Mouse (Mus musculus): ENCODE measurements around the gene Iqcn.

Gene Iqcn

DNA sequence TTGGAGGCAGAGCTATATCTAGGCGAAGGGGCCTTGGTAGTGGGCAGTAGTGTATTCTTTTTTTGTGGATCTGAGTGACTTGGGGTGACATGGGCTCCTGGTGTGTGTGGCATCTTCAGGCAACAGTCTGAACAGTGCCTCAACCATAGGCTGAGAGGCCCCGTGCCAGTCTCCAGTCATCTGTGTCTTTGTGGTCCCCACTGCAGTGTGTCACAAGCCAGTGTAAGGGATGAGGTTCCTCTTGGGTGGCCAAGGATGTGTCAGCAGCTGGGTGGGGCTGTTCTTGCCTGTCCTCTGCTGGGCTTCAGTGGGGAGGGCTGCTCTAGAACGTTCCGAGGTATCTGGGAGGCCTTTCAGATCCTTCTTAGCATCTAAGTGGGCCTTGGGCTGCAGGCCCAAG lies 27.7 kb downstream of the Iqcn start:
- DNase-seq (ENCODE audit: low read depth, low spot score), result peak; percentile 86

DNA sequence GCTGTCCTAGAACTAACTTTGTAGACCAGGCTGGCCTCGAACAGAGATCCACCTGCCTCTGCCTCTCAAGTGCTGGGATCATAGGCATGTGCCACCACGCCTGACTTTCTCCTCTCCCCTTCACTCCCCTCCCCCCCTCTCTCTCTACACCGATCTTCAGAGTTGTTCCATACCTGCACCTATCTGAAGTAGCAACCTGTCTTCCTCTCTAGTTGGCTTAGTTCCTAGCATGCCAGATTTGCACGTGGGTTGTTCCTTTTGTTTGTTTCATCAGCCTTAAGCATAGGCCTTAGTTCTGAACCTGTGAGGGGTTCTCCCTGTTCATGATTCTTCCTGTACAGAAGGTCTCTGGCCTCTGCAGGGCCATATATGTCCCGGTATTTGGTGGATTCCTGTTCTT lies 34.4 kb downstream of the Iqcn start:
- DNase-seq (ENCODE audit: low read depth, low spot score), result no peak

DNA sequence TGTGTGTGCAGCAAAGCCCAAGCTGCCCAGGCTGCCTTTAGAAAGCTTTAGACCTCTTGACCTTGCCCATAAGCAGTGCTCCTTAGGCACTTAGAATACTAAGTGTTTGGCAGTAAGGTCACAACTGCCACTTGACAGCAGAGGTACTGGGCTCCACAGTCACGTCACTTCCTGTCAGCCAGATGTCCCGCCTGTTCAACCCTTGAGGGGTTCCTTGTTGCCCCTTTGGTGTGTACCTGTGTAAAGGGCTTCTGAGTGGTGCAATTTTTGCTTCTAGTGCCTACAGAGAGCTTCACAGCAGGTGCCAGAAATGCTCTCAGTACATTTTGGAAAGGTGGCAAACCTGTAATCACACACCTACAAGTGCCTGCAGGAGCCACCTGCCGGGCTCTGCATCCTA lies 35.0 kb downstream of the Iqcn start:
- no peak for DNase-seq (ENCODE audit: low read depth, low spot score)

DNA sequence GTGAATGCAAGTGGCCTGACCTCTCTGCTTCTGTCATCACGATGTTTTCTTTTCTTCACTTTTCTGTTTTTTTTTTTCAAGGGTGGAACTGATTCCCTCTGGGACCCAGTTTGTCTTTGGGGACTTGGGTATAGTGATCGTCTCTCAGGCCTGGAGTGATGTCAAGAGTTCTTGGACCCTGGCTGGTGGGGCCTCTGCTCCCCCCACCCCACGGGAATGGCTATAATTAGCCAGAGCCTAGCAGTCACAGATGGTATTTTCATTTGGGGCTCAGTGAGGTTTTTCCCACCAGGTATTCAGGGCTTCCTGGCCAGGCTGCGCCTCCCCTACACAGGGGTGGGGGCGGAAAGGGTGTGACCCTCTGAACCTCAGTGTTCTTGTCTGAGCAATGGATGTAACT lies 38.4 kb downstream of the Iqcn start:
- DNase-seq (ENCODE audit: low read depth, low spot score), result no peak

DNA sequence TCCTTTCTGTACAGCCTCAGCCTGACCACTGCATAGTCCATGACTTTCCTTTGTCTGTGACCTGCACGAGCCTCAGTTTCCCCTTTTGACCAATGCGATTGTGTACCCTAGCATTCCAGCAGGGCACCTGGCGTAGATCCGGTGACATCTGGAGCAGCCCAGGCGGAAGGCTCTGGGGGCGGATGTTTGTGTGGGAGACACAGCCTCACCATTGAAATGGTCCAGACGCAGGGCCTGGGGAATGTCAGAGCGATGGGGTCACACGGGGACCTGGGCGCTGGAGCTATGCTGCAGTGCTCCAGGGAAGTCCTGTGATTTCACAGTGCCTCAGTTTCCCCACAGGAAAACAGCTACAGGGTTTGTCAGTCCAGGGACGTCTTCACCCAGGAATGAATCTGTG lies 38.9 kb downstream of the Iqcn start:
- no peak for DNase-seq (ENCODE audit: low read depth, low spot score)

DNA sequence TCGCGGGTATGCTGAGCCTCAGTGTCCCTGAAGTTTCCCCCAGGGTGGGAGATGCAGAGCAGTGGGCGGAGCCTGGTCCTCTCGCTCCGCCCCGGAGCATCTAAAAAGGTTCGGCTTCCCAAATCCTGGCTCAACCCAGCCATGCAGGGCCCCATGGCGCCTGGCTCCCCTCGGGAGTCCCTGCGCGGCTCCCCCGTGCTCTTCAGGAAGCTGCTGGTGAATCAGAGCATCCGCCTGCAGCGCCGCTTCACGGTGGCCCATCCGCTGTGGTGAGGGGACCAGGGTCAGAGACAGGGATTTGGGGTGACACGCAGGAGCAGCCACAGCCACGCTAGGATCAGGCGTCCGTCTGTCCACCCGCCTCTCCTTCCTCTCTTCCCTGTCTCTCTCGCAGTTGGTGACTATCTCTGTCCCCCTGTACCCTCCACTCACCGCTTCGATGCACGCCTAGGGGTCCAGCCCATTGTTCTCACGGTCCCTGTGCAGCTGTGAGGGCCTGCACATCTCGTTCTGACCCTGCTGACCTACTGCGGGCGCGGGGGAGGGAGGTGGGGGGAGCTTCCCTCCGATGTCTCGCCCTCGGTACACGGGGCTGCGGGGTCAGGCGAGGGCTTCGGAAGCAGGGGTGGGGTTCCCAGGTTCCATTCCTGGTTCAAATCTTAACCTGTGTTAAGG lies 39.9 kb downstream of the Iqcn start:
- DNase-seq (ENCODE audit: low read depth, low spot score), result no peak

DNA sequence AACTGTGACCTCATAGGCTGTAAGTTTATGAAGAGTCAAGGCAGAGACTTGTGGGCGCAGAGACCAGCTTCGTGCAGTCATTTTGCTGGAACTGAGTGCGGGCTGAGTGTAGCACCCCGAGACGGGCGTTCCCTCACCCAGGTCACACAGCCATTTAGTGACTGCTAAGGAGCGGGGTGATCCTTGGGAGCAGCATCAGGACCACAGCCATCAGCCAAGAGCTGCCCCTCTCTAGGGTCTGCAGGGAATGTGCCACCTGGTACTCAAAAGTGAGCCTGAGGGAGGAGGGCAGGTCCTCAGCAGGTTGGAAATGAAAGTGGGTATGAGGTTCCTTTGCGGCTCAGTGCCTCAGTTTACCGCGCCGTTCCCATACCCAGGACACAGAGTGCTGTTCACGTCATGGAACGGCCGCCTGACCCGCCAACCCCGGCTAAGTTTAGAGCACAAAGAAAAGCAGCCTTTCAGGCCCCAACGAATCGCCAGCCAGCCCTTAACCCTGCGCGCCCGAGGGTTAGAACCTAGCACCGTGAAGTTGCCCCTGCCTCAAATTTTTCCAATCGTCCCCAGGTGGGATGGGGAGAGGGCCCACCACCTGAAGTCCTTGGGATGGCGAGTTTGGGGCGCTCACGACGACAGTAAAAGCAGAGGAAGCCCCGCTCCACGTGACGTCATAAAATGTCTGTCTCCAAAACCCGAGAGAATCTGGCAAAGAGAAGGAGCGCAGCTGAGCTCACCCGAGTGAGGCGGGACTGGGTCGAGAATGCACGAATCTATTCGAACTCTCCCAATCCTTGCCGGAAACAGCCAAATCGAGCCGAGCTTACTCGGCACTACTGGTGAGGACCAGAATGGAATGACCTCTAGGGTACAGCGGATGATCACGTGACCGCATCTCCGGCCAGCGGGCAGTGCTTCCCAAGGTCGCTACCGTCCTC lies 40.7 kb downstream of the Iqcn start:
- DNase-seq (ENCODE audit: low read depth, low spot score), result peak; percentile 56

DNA sequence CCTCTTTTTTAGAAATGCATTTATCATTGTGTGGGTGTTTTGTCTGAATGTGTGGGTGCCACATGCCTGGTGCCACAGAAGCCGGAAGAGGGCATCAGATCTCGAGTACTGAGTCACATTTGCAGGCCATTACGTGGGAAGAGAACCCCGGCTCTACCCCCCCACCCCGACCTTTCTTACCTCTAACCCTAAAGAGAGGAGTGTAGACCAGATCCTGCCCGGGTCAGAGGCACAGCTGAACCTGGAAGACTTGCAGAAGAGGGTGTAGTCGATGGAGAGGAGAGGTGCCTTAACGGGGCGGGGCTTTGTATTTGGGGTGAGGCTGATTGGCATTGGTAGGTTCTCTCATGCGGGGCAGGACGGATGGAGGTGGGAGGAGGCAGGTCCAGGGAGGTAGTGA lies 41.5 kb downstream of the Iqcn start:
- DNase-seq (ENCODE audit: low read depth, low spot score), result peak; percentile 86

DNA sequence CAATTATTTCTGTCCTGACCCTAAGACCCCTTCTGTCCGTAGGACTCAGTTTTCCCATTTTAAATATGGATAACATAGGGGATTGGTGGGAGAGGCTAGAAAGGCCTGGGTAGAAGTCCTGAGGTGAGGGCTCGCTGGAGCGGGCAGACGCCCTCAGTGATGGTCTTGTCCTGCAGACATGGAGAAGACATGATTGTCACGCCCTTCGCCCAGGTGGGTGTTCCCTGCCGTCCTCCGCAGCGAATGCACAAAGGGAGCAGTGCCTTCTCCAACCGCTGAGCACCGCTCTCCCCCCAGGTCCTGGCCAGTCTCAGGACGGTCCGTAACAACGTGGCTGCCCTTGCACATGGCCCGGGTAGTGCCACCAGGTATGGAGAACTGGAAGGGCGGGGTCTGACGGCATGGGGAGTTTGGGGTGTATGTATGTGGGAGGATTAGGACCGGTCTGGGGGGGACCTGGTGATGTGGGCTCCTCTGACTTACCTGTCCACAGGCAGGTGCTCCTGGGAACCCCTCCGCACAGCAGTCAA lies 42.5 kb downstream of the Iqcn start:
- no peak for DNase-seq (ENCODE audit: low read depth, low spot score)

DNA sequence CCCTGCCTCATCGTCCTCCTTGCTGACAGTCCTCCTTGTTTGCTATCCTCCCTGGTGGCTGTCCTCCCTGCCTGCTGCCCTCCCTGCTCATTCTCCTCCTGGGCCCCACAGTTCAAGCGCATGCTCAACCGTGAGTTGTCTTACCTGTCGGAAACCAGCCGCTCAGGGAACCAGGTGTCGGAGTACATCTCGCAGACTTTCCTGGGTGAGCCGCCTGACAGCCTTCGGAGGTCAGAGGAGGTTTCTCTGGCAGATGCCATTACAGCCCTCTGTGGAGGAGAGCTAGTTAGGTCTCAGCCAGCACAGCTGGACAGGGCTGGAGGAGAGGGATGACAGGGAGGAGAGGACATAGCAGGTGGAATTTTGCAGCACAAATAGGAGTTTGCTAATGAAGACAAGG lies 43.4 kb downstream of the Iqcn start:
- no peak for DNase-seq (ENCODE audit: low read depth, low spot score)

DNA sequence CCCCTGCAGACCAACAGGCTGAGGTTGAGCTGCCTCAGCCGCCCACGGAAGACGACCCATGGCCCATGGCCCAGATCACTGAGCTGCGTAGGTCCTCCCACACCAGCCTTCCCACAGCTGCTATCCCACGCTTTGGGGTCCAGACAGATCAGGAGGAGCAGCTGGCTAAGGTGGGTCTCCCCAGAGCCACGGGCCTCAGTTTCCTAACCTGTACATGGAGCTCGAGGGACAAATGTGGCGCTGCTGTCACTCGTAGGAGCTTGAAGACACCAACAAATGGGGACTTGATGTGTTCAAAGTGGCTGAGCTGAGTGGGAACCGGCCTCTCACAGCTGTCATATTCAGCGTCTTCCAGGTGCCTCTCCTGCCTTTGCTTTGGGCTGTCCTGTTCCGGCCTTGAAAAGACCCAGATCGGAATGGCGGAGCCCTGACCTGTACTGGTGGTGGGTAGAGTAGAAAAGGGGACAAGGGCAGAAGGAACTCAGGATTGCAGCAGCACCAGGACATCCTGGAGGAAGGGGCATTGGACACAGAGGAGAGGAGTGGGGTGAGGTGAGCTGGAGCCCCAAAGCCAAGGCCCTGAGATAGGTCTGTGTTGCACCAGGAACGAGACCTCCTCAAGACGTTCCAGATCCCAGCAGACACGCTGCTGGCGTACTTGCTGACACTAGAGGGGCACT lies 44.1 kb downstream of the Iqcn start:
- no peak for DNase-seq (ENCODE audit: low read depth, low spot score)

DNA sequence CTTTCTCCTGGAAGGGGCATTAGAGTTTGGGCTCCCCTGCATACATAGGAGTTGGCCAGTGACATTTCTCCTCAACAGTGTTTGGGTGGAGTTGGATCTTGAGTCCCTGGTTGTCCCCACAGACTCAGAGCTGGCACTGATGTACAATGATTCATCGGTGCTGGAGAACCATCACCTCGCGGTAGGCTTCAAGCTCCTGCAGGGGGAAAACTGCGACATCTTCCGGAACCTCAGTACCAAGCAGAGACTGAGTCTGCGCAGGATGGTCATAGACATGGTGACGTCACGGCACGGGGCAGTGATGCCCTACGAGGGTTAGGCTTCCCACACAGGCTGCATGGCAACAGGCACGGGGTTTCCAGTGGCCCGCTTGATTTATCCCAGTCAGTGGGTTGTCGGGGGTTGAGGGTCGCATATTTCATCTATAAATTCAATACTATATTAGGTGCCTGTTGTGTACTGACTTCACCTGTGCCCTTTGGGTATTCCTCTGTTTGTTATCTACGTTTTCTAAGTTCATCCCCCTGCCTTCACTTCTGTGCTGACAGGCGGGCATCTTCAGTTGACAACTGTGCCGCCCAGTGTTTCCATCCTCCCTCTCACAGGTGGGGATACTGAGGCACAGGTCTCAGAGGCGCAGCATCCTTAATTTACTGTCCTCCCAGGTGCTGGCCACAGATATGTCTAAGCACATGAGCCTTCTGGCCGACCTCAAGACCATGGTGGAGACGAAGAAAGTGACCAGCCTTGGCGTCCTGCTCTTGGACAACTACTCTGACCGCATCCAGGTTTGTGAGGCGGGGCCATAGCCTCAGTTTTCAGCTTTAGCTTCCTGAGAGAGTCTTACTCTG lies 45.2 kb downstream of the Iqcn start:
- no peak for DNase-seq (ENCODE audit: low read depth, low spot score)

DNA sequence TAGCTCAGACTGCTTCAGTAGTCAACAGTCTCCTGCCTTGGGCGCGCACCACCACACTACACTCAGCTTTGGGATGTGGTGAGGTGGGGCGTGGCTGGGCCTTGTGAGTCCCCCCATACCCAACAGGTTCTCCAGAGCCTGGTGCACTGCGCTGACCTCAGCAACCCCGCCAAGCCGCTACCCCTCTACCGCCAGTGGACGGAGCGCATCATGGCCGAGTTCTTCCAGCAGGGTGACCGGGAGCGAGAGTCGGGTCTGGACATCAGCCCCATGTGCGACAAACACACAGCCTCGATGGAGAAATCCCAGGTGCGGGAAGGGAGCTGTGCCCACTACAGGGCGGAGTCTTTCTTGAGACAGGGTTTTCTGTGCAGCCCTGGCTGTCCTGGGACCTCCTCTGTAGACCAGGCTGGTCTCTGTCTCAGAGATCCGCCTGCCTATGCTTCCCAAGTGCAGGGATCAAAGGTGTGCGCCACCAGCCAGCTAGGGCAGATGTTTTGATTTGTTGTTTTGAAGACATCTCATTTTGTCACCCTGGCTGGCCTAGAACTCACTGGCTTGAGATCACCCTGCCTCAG lies 45.9 kb downstream of the Iqcn start:
- DNase-seq (ENCODE audit: low read depth, low spot score), result no peak

DNA sequence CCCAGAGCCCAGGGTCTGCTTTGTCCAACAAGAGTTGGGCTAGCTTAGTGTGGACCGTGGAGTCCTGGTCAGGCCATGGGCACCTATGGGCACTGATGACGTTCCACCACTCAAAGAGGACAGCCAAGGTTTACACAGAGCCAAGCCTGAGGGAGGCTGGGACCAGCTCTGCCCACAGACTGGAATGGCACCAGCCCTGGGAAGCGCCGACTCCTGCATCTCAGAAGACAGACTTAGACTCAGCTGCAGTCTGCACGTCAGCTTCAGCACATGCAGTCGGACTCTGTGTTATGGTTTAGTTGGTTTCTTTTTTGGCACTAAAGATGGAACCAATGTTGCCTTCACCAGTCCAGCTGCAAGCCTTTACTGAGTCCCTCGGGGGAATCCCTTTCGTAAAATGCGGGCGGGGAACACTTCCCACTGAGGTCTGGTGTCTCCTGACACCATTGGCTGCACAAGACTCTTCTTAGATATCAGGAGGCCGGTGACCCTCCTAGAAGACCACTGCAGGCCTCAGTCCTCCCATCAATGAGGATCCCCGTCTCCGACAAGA lies 46.9 kb downstream of the Iqcn start:
- no peak for DNase-seq (ENCODE audit: low read depth, low spot score)

DNA sequence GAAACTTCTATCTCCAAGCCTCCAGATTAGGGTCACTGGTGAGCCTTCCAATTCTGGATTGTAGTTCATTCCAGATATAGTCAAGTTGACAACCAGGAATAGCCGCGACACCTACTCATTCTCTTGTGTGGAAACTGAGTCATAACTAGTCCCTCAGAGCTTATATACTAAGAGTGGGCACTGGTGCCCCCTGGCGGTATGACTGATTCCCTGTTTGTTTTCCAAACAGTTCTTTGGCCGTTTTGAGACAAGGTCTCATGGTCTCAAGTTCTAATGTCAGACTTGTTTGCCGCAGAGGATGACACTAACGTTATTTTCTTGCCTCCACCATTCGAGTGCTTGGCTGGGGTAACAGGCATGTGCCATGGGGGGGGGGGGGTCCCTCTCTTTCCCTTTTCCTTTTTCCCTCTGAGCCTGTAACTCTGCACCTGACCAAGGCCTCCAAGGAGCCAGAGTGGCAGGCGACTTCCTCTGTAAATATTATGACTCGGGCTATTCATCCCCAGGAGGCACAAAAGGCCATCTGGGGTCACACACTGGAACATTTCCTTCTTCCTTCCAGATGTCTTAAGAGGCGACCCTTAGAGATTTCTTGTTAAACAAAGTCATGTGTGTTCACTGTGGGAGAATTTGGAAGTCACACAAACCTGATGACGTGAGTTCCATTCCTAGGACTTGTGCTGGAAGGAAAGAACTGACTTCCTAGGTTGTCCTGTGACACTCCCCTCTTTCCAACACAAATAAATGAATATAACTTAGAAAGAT lies 48.9 kb downstream of the Iqcn start:
- peak; percentile 84 for DNase-seq (ENCODE audit: low read depth, low spot score)

DNA sequence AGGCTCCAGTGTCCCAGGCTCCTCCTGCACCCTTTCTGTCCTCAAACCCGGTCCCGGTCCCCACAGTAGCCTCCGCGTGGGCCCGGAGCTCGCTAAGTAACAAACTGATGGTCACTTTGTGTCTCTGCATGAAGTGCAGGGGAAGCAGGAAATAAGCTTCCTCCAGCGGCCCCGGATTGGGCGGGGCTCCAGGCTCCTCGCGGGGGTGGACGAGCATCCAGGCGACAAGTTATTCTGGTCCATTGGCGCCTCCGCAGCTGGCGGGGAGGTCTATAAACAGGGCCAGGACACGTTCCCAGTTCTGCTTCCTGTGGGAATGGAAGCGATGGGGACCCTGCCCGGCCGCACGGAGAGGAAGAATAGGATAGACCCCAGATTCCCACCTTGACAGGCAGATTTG lies 49.9 kb downstream of the Iqcn start:
- DNase-seq (ENCODE audit: low read depth, low spot score), result peak; percentile 82

DNA sequence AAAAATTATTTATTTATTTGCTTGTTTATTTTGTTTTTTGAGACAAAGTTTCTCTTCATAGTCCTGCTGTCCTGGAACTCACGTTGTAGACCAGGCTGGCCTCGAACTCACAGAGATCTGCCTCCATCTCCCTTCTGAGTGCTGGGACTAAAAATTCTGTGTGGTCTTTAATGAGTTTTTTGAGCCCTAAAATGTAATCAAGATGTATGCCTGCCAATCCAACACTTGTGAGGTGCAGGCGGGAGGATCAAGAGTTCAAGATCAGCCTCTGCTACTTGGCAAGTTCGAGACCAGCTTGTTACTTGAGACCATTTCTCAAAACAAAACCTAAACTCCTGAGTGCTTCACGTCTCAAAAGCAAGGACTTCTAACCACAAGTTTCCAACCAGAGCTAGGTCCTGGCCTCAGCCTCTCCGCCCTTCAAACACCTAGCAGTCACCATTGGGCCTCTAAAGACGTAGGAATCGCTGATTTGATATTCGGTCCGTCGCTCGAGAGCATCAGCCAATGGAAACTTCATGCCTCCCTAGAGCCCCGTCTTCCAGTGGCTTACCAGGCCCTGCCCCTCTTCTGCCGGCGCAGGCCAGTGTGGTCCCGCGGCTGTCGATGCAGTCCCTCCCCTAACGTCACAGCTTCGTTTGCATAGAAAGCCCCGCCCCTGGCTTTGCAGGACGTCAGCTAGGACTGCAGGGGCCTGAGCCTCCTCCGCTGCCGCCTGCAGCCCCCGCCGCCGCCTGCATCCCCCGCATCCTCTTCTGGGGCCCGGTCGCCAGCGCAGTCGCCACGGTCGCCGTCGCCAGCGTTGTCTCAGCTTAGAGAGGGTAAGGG lies 51.0 kb downstream of the Iqcn start, which contains the start of gene Rab3a:
Gene Rab3a (plus strand): TSS at position 637 of the 828 bp plus-strand sequence.
- peak; percentile 99 for DNase-seq (ENCODE audit: low read depth, low spot score)

DNA sequence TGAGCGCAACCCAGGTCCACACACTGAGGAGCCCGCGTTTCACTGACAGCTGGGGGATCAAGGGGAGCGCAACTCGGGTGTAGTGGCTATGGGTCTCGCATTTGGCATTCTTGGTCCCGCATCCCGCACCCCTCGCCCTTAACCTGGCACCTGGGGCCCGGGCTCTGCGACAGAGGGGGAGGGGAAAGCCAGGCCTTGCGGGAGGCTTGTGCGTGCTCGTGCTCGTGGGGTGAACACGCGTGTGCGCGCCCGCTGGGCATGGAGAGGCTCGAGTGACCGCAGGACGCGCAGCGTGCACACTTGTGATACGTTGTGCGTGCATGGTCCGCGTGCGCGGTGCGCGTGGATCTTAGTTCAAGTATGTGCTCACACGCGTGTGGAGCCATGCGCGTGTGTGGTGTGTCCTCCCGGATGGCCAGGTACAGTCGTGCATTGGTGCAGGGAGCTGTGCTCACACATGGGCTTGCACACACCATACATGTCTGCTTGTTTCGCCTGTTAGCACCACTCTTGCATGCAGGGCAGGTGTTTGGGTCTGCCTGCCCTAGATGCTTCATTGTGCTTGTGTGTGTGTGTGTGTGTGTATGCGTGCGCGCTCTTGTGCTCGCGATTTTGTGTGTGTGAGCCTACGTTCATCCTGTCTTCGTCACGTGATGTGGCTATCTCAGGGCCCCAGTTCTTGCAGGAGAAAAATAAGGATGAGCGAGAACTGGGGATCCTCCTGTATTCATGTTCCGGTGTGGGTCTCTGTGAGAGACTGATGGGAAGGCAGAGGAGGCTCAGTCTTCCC lies 51.8 kb downstream of the Iqcn start:
- peak; percentile 50 for DNase-seq (ENCODE audit: low read depth, low spot score)

All from A20 (cell line).